Mouse (Mus musculus) intestine, postnatal 0 days (tissue): ENCODE measurements around the gene Nfatc3. TPM values are rescaled to one million over a fixed set of nuclear protein-coding genes. Genes with fewer than 3 reads are reported as not detected.

Experiments used
- ATAC-seq: fragments of 200-750 bp; cut with Nextera tagmentation; 2 replicates; pipeline ENCODE4 v1.8.0; 2017; ENCODE audit warnings: mild to moderate bottlenecking, moderate TSS enrichment, moderate library complexity
- H3K27ac ChIP-seq: fragments of 300-500 bp; sonication (generic); 2 replicates; pipeline ENCODE4 v1.5.1; 2014; ENCODE audit warnings: mild to moderate bottlenecking, low read depth, low read length, moderate library complexity
- H3K27me3 ChIP-seq: fragments of 300-500 bp; sonication (generic); replicated peaks from 2 replicates; pipeline ENCODE4 v1.6.1; 2014; ENCODE audit warnings: low read length, mixed read lengths; ENCODE audit not compliant: control insufficient read depth, insufficient read depth
- H3K36me3 ChIP-seq: fragments of 300-500 bp; sonication (generic); 2 replicates; pipeline ENCODE4 v1.6.1; 2014; ENCODE audit warnings: mild to moderate bottlenecking, moderate library complexity; ENCODE audit not compliant: control insufficient read depth, insufficient read depth
- H3K4me1 ChIP-seq: fragments of 300-500 bp; sonication (generic); replicated peaks from 2 replicates; pipeline ENCODE4 v1.6.1; 2014; ENCODE audit warnings: antibody characterized with exemption, low read length, mixed read lengths; ENCODE audit not compliant: control insufficient read depth, insufficient read depth
- H3K4me2 ChIP-seq: fragments of 300-500 bp; sonication (generic); replicated peaks from 2 replicates; pipeline ENCODE4 v1.6.1; 2014; ENCODE audit warnings: low read depth, mild to moderate bottlenecking, moderate library complexity
- H3K4me3 ChIP-seq: fragments of 300-500 bp; sonication (generic); 2 replicates; pipeline ENCODE4 v1.5.1; 2014; ENCODE audit warnings: low read depth, low read length
- H3K9ac ChIP-seq: fragments of 300-500 bp; sonication (generic); 2 replicates; pipeline ENCODE4 v1.6.1; 2014; ENCODE audit warnings: mild to moderate bottlenecking, low read depth, low read length
- H3K9me3 ChIP-seq: fragments of 300-500 bp; sonication (generic); 2 replicates; pipeline ENCODE4 v1.6.1; 2016; ENCODE audit warnings: mixed run types; ENCODE audit not compliant: control insufficient read depth
- CTCF ChIP-seq: sonication (generic); IDR thresholded peaks from 2 replicates; pipeline ENCODE4 v1.5.1; 2016; ENCODE audit warnings: low read depth, mild to moderate bottlenecking, control low read depth, antibody characterized with exemption, moderate library complexity
- WGBS: fragments of 180-500 bp; shearing (Covaris S2); extraction: QIAGEN DNeasy Blood & Tissue Kit; methylation state at CpG from one replicate; pipeline ENCODE4 v1.1.7; 2014; 5-methylcytosine and 5-hydroxymethylcytosine counted together
- polyA plus RNA-seq: library from polyadenylated mRNA; unstranded; fragments of >200 nt; fragmentation: Nextera tagmentation; extraction: Ambion mirVana; gene quantifications from 2 replicates; pipeline ENCODE4 v1.2.1, GENCODE M21; 2015

Nfatc3 gene
- polyA plus RNA-seq, 1 experiment from 2014 or later, result 3.1 TPM

DNA sequence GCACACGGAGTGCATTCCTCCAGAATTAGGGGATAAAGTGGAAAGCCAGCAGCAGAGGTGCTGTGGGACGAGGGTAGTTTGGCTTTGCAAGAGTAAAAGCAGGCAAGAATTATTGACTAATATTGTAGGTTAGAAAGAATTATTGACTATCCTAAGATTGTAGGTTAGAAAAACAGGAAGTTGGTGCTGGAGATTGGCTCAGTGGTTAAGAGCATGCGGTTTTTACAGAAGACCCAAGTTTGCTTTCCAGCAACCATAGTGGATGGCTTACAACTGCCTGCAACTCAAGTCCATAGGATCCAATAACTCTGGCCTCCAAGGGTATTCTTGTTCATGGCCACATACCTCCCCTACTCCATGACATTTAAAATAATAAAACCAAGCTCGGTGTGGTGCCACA, 87.4 kb downstream of the Nfatc3 start:
- Histone ChIP-seq H3K9me3 (no peaks in the 10 kb centered on the region), H3K27me3 (no peaks in the 10 kb centered on the region), H3K9ac (no peak overlapping the region), H3K4me2 (no peak overlapping the region), H3K27ac (no peak overlapping the region), H3K36me3 (no peaks in the 10 kb centered on the region), H3K4me3 (no peak overlapping the region), H3K4me1 (no peaks in the 10 kb centered on the region)
- ATAC-seq, result no peak
- TF ChIP-seq CTCF, result no peak
- 88% methylated on average over 4 of the region's 4 CpGs for WGBS

DNA sequence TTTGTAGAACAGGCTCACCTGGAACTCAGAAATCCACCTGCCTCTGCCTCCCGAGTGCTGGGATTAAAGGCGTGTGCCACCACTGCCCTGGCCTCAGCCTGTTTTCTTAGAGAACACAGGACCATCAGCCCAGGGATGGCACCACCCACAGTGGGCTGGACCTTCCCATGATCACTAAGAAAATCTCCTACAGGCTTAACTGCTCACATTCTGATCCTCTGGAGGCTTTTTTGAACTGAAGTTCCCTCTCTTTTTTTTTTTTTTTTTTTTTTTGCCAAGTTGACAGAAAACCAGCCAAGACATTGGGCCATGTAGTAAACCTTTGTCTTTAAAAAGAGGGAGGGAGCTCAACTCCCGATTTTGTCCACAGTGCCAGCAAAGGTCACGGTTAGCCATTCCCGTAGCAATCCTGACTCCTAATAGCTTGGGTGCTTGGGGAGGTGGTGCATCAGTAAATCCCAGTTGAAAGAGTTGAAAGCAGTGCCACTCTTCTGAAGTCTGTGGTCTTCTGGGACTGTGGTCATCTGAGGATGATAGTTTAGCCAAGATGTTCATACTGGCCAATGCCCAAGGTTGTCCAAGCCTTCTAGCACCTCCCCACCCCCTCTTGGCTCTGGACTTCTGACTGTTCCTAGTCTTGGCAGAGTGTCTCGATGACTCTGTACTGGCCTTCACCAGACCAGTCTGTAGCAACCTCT, 89.4 kb downstream of the Nfatc3 start:
- Histone ChIP-seq H3K36me3 (no peaks in the 10 kb centered on the region), H3K27ac (no peak overlapping the region), H3K9ac (no peak overlapping the region), H3K27me3 (no peaks in the 10 kb centered on the region), H3K4me2 (no peak overlapping the region), H3K9me3 (no peaks in the 10 kb centered on the region), H3K4me3 (no peak overlapping the region), H3K4me1 (no peaks in the 10 kb centered on the region)
- WGBS, result 87% methylated on average over 6 of the region's 6 CpGs
- TF ChIP-seq CTCF, result no peak
- no peak for ATAC-seq

DNA sequence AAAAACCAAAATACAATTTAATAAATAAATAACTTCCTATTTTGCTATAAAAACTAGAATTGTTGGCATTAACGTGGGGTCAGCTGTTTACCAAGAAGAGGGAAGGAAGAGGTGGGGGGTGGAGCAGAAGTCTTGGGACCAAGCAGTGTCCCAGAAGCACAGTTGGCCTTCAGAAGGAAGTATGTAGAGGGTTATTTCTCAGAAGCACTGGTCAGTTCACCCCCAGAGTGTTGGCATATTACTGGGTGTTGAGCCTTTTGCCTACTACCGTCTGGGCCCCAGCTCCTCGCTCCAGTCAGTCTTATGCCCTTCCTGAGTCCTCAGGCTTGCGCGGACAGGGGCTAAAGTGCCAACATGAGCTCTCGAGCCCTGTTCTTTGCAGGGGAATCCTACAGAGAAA, 90.4 kb downstream of the Nfatc3 start:
- Histone ChIP-seq H3K27ac (no peak overlapping the region), H3K27me3 (no peaks in the 10 kb centered on the region), H3K9ac (no peak overlapping the region), H3K4me2 (no peak overlapping the region), H3K36me3 (no peaks in the 10 kb centered on the region), H3K4me1 (no peaks in the 10 kb centered on the region), H3K9me3 (no peaks in the 10 kb centered on the region), H3K4me3 (no peak overlapping the region)
- TF ChIP-seq CTCF, result no peak
- 88% methylated on average over 6 of the region's 6 CpGs for WGBS
- no peak for ATAC-seq

DNA sequence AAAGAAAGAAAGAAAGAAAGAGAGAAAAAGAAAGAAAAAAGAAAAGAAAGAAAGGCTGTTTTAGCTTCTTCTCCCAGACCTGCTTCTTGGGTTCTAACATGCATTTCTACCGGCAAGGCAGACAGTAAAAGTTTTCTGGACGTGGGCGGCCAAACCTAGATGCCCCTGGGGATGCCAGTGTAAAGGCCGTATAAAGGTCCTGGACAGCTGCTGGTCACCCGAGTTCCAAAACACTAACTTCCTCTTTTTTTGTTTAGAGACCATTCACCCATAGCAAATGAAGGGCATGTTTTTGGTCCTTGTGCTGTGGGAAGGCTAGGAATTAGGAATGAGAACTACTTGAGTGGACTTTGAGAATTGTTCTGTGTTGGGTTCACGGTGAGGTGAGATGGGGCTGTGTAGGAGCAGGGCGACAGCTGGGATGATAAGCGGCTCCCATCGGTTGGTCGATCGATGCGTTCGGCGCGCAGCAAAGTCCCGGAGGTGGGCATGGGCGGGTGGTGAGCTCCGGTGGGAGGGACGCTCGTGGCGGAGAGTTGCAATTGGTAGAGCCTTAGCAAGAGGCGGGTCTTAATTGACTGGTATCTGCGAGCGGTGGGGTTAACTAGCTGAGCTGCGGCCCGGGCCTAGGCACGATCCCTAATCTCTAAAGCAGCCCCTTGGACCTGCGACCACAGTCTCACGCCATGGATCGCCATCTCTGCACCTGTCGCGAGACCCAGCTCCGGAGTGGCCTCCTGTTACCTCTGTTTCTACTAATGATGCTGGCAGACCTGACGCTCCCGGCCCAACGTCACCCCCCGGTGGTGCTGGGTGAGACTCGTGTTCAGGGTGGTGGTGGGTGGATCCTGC, 91.4 kb downstream of the Nfatc3 start, which contains the start of gene Pla2g15:
Gene Pla2g15 (plus strand): TSS at position 599 of the 852 bp plus-strand sequence.
- H3K4me2 ChIP-seq, result peak within 1 kb of the TSS; percentile 78
- no peaks in the 10 kb centered on the region for H3K27me3 ChIP-seq
- WGBS, result under 1% methylated on average over 38 of the region's 38 CpGs
- no peaks in the 10 kb centered on the region for H3K36me3 ChIP-seq
- peak; percentile 89 for ATAC-seq
- H3K9me3 ChIP-seq, result no peaks in the 10 kb centered on the region
- peak within 1 kb of the TSS; percentile 63 for H3K4me3 ChIP-seq
- no peak within 1 kb of the TSS for H3K27ac ChIP-seq
- H3K4me1 ChIP-seq, result no peaks in the 10 kb centered on the region
- 0 out of 2 replicates have a peak, but pooled peaks have one; percentile 9 for TF ChIP-seq CTCF
- H3K9ac ChIP-seq, result peak within 1 kb of the TSS; percentile 49; the same call in 1 of the 2 replicates

DNA sequence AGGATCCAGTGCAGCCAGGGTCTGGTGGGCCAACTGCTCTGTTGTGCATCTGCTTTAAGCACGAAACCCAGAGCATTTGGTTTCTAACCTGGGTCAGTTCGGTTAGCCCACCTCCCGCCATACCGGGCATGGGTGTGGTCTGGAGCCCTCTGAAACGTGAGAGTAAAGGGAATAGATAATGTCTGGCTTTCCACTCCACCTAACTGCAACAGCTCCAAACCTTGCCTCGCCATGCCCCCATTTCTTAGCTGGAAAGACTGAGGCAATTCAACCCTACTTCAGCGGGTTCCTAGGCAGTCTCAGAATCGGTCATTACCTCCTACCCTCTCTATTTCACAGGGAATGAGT, 92.0 kb downstream of the Nfatc3 start:
- no peaks in the 10 kb centered on the region for H3K27me3 ChIP-seq
- peak overlapping the region; percentile 49; the same call in 1 of the 2 replicates for H3K9ac ChIP-seq
- TF ChIP-seq CTCF, result no peak
- WGBS, result 20% methylated on average over 8 of the region's 8 CpGs
- H3K36me3 ChIP-seq, result no peaks in the 10 kb centered on the region; the same call in 1 of the 2 replicates
- H3K4me3 ChIP-seq, result peak overlapping the region; percentile 63
- peak overlapping the region; percentile 78 for H3K4me2 ChIP-seq
- no peak for ATAC-seq
- H3K9me3 ChIP-seq, result no peaks in the 10 kb centered on the region
- no peaks in the 10 kb centered on the region for H3K4me1 ChIP-seq
- H3K27ac ChIP-seq, result no peak overlapping the region

DNA sequence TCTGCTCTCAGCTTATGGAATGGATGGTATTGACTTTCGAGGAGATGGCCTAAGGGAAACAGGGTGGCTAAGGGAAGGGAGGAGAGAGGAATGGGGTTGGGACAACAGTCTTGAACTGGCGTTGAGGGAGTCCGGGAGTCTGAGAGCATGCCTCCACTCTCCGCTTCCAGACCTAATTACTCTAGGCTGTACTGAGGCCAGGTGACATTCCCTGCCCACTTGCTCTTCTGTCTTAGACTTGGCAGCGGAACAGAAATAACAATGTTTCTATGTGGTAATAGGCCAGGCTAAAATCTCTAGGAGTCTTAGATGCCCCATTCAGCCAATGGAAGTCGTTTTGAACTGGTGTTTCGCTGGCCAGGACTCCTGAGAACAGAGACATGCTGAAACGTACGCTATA, 92.4 kb downstream of the Nfatc3 start:
- Histone ChIP-seq H3K4me1 (no peaks in the 10 kb centered on the region), H3K27ac (no peak overlapping the region), H3K4me3 (peak overlapping the region; percentile 63), H3K9me3 (no peaks in the 10 kb centered on the region), H3K4me2 (peak overlapping the region; percentile 78), H3K27me3 (no peaks in the 10 kb centered on the region), H3K9ac (no peak overlapping the region), H3K36me3 (no peaks in the 10 kb centered on the region; the same call in 1 of the 2 replicates)
- 82% methylated on average over 9 of the region's 9 CpGs for WGBS
- ATAC-seq, result no peak
- TF ChIP-seq CTCF, result no peak
